Mouse (Mus musculus): Measurements from ENCODE around the gene Tmem59l.

- no peak for TF ChIP-seq GATA1 (IDR thresholded peaks at IDR 0.05; ENCODE audit: borderline replicate concordance, low read length)
- no peak for TF ChIP-seq CTCF (IDR thresholded peaks at IDR 0.05; ENCODE audit: low read depth, low read length)
- no peak for TF ChIP-seq TAL1 (conservative IDR thresholded peaks at IDR 0.05; ENCODE audit: low read depth, low read length)
Measured at GRCm38 (mm10) chr8:70453852-70454251, 33.3 kb downstream of the Tmem59l start.

All from G1E (cell line).